Mouse (Mus musculus): ENCODE results near the gene Olfr732. TPM values are rescaled to one million over a fixed set of nuclear protein-coding genes. Genes with fewer than 3 reads are reported as not detected.

The Olfr732 gene
- not detected for total RNA-seq (2021)
- long read RNA-seq, experiment 1 = 0 reads
- long read RNA-seq, experiment 2 = 0 reads

DNA sequence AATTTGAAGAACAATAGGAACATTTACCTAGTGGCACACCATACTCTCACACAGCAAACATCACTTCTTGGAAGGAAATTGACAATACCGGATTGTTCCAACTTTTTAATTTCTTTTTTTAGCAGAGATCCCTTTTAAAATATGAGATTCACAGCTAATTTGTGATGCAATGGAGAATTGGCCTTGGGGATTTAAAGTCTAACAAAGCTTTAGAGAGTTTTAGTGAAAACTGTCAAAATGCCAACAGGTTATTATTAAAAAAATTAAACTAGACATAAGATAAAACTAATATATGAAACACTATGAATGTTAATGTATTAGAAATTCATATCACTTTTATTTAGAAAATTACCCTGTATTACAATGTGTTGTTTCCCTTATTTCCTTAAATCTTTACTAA is at the start of gene Olfr732:
Gene Olfr732, minus strand, starts transcription at position 101 of the 400 bp plus-strand sequence.
- DNase-seq (ENCODE audit: low spot score in 2 of 2) = no peak

DNA sequence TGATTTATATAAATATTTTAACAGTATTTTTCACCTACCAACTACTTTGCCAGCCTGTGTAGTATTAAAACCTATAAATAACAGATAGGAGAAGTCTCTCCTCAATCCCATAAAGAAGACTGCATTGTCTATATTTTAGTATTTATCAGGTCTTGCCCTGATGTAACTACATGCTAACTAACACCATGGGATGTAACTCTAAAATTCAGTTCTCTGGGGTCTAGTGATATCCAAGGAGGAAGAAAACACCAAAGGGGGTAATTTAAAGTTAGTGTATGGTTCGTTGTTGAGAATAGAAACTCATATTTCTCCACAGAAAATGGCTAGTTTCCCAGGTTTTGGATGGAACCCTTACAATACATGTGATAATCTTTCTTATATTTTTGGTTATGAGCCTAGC is 42.7 kb upstream of the Olfr732 start, which contains the start of gene Olfr734:
Gene Olfr734, minus strand, starts transcription at position 101 of the 400 bp plus-strand sequence.
- no peak for DNase-seq (ENCODE audit: low spot score in 2 of 2)

DNA sequence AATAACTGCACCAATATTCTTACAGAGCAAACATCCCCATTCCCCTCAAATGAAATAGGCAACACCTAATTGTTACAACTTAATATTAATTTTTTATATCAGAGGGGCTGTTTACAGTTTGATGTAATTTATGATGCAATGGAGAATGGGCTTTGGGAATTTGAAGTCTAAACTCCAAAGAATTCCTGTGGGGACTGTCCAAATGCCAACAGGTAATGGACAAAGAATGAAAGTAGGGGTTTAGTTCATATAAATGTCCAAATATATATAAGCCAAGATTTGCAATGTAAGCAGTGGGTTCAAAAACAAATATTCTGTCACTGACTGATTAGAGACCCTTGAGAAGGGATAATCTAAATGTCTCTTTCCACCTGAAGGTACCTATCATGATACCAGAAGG is 17.4 kb upstream of the Olfr732 start, which contains the start of gene Olfr733:
Gene Olfr733, minus strand, starts transcription at position 101 of the 400 bp plus-strand sequence.
- DNase-seq (ENCODE audit: low spot score in 2 of 2) = no peak

DNA sequence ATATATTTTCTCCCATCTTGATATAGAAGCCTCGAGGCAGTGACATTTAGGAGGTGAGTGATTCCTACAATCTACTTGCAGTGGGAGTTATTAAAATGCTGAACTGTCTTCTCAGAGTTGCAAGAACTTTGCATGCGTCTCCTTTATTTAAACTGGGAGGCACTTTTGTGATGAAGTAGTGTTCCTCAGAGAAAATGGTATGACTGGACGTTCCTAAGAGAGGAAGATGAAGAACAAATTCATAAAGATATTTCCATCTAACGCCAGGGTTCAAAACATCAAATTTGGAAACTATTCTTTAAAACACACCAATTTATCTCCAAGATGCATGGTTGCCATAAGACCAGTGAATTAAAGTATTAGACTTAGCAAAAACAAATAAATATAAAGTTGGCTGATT is 42.2 kb downstream of the Olfr732 start, which contains the start of gene Olfr731:
Gene Olfr731, minus strand, starts transcription at position 101 of the 400 bp plus-strand sequence.
- no peak for DNase-seq (ENCODE audit: low spot score in 2 of 2)

Other genes starting within 250 kb of the Olfr732 start
- gene Olfr725, start 243.8 kb downstream of the Olfr732 start, total RNA-seq (2021) = not detected
- gene Olfr726, start 193.3 kb downstream of the Olfr732 start, total RNA-seq (2021) = not detected
- gene Olfr727, start 161.0 kb downstream of the Olfr732 start, total RNA-seq (2021) = not detected
- gene Olfr728, start 141.5 kb downstream of the Olfr732 start, total RNA-seq (2021) = not detected
- not detected for gene Olfr729, start 131.3 kb downstream of the Olfr732 start, total RNA-seq (2021)
- not detected for gene Olfr730, start 96.0 kb downstream of the Olfr732 start, total RNA-seq (2021)
- gene Olfr731, start 42.3 kb downstream of the Olfr732 start, total RNA-seq (2021) = not detected
- not detected for gene Olfr733, start 17.3 kb upstream of the Olfr732 start, total RNA-seq (2021)
- not detected for gene Olfr734, start 42.6 kb upstream of the Olfr732 start, total RNA-seq (2021)
- gene Olfr735, start 64.7 kb upstream of the Olfr732 start, total RNA-seq (2021) = not detected
- not detected for gene Tlr11, start 73.7 kb upstream of the Olfr732 start, total RNA-seq (2021)
- not detected for gene Olfr736, start 97.0 kb upstream of the Olfr732 start, total RNA-seq (2021)
- gene Olfr738, start 123.4 kb upstream of the Olfr732 start, total RNA-seq (2021) = not detected
- not detected for gene Olfr739, start 134.4 kb upstream of the Olfr732 start, total RNA-seq (2021)
- gene Olfr740, start 161.3 kb upstream of the Olfr732 start, total RNA-seq (2021) = not detected
- not detected for gene Olfr741, start 188.5 kb upstream of the Olfr732 start, total RNA-seq (2021)
- gene Olfr742, start 219.4 kb upstream of the Olfr732 start, total RNA-seq (2021) = not detected
- not detected for gene Olfr743, start 237.6 kb upstream of the Olfr732 start, total RNA-seq (2021)

Data from layer of hippocampus, postnatal 14 days (tissue).